Mouse (Mus musculus): Measurements from ENCODE around the gene Usp28.
A peak's percentile ranks its signal among the peaks of the same experiment; 100 is the strongest.

DNA sequence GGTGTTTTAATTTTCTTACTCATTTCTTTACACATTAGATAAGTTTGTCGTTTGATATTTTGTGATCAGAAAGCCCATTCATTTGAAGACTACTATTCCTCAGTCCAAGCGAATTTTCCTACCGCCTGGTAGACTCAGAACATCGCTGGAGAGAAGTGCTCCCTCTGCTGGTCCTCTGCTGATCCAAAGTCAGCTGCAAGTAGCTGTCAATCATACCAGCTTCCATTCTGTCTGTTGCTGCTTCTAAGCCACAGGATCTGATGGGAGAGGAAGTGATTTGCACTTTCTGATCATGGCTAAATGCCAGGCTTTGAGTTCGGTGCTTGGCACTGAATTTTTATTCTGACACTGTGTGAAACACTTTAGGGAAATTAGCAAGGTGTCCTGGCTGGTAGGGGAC is 66.2 kb downstream of the Usp28 start:
- TF ChIP-seq CTCF (conservative IDR thresholded peaks at IDR 0.05; ENCODE audit: low read length), result peak; percentile 89
- no peak for TF ChIP-seq NANOG (IDR thresholded peaks at IDR 0.05; ENCODE audit: borderline replicate concordance, low read length)
- no peak for TF ChIP-seq POU5F1 (IDR thresholded peaks at IDR 0.05; ENCODE audit: borderline replicate concordance, low read length)

Data from E14TG2a.4 (cell line).